Mouse (Mus musculus) CD4-positive helper T cell, adult 2 months (primary cell): ENCODE measurements at regions not wholly inside any gene's neighbourhood (a gene's known extent, or its start where the extent isn't known, plus 50 kb on each side); places are given as distances from the start of the nearest gene placed in this dataset.
"Not testable (repeated sequence)": the region's sequence is repeated elsewhere in the genome, so short reads cannot be mapped to it uniquely, and the experiment has no call there.

Source experiments
- DNase-seq: peaks from one replicate; pipeline ENCODE4 v3.0.0-alpha.2; 2012; ENCODE audit warnings: low read depth, missing footprints, low spot score

GRCm38 (mm10) chr13:52353966-52354365, 177.1 kb downstream of the Diras2 start:
- DNase-seq: no peak

GRCm38 (mm10) chr13:52355921-52356320, 175.2 kb downstream of the Diras2 start:
- not testable (repeated sequence) for DNase-seq

- not testable (repeated sequence) for DNase-seq
Measured at GRCm38 (mm10) chr13:52359332-52359731, 171.7 kb downstream of the Diras2 start.

GRCm38 (mm10) chr13:52361177-52361846, 169.8 kb downstream of the Diras2 start:
- no peak for DNase-seq

- DNase-seq: no peak
Measured at GRCm38 (mm10) chr13:52362266-52362665, 168.8 kb downstream of the Diras2 start.

GRCm38 (mm10) chr13:52369851-52370250, 161.2 kb downstream of the Diras2 start:
- no peak for DNase-seq

GRCm38 (mm10) chr13:52371986-52372385, 159.1 kb downstream of the Diras2 start:
- no peak for DNase-seq

GRCm38 (mm10) chr13:52374781-52375180, 156.3 kb downstream of the Diras2 start:
- DNase-seq: no peak

- DNase-seq: no peak
Measured at GRCm38 (mm10) chr13:52378236-52378635, 152.8 kb downstream of the Diras2 start.

- no peak for DNase-seq
Measured at GRCm38 (mm10) chr13:52389271-52389670, 141.8 kb downstream of the Diras2 start.

- DNase-seq: no peak
Measured at GRCm38 (mm10) chr13:52395786-52396185, 135.3 kb downstream of the Diras2 start.

GRCm38 (mm10) chr13:52398344-52398743, 132.7 kb downstream of the Diras2 start:
- no peak for DNase-seq

GRCm38 (mm10) chr13:52399143-52399542, 131.9 kb downstream of the Diras2 start:
- no peak for DNase-seq

- no peak for DNase-seq
Measured at GRCm38 (mm10) chr13:52403805-52404204, 127.3 kb downstream of the Diras2 start.

- DNase-seq: no peak
Measured at GRCm38 (mm10) chr13:52416301-52416700, 114.8 kb downstream of the Diras2 start.

GRCm38 (mm10) chr13:52422456-52422855, 108.6 kb downstream of the Diras2 start:
- no peak for DNase-seq

GRCm38 (mm10) chr13:52428527-52428926, 102.6 kb downstream of the Diras2 start:
- no peak for DNase-seq

- no peak for DNase-seq
Measured at GRCm38 (mm10) chr13:52436756-52437155, 94.3 kb downstream of the Diras2 start.

GRCm38 (mm10) chr13:52445513-52445912, 85.6 kb downstream of the Diras2 start:
- DNase-seq: no peak

- DNase-seq: no peak
Measured at GRCm38 (mm10) chr13:52448902-52449301, 82.2 kb downstream of the Diras2 start.

GRCm38 (mm10) chr13:52451486-52451885, 79.6 kb downstream of the Diras2 start:
- no peak for DNase-seq

GRCm38 (mm10) chr13:52452291-52452690, 78.8 kb downstream of the Diras2 start:
- DNase-seq: no peak
